Mouse (Mus musculus) embryo, embryonic 10.5 days (tissue): ENCODE results near the gene Pla2g7.

Source experiments
- DNase-seq: peaks from one replicate; pipeline ENCODE4 v3.0.0-alpha.2; 2015; ENCODE audit warnings: low spot score

Gene Pla2g7

DNA sequence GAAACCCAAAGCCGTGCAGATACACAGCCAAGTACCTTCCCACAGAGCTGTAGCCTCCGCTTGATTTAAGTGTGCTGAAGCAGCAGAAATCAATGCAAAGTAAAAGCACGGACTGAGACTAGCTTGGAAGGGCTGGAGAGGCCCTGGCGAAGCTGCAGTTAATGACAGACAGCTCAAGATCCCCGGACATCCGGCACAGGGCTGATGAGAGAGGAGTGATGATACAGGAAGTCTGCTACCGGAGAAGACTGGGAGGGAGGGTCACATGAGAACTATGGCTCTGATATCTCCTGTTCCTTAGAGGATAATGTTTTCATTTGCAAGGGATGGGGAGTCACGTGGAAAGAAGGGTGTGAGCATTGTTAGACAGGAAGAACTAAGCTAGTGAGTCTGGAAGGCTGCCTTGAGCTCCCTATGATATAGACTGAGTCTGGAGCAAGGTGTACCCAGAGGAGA, 13.1 kb downstream of the Pla2g7 start:
- peak; percentile 53 for DNase-seq

- DNase-seq, result no peak
These were observed 16.9 kb downstream of the Pla2g7 start for GRCm38 (mm10) chr17:43584771-43585170.

DNA sequence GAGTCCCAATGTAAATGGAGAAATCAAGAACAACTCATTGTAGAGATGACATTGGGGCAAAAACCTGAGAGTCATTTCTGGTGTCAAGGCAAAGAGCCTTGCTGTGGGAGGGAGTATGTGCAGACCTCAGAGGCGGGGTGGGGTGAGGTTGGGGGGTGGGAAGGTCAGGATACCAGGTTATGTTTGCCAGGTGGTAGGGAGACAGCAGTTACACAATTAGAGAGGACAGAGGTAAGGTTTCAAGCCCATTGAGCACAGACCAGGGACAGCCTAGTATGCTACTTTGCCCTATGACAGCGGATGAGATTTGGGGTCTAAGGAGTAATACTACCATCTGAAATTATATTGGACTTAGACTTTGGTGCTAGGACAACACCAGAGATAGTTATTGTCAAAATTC, 19.4 kb downstream of the Pla2g7 start:
- DNase-seq, result no peak

DNA sequence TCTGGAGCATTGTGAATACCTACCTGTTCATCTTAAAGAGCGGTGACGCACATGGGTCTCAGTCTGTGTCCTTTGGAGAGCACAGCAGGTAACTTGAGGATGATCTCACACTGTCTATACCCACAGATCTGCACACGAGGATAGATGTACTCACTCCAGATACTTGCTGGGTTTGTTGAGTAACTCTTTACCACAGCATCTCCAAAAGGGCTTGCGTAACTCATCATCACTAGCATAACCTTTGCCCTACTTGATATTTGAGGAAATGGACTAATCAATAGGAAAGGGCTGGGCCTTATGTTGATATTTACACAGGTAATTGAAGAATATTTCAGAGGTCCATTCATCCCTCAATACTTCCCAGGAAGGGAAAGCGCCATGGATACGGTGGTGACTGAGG, 21.9 kb downstream of the Pla2g7 start:
- DNase-seq, result no peak

DNA sequence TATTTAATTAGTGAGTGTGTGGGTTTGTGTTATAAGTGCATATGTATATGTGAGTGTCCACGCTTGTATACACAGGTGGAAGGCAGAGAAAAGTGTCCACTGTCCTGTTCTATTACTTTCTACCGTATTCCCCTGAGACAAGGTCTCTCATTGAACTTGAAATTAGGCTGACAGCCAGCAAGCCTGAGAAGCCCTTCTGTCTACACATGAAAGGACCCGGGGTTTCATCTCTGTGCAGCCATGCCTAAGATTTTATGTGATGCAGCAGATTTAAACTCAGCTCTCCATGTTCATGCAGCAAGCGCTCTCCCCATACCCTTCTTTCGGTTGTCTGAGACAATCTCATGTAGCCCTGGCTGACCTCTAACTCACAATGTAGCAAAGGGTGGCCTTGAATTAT, 22.6 kb downstream of the Pla2g7 start:
- no peak for DNase-seq

DNA sequence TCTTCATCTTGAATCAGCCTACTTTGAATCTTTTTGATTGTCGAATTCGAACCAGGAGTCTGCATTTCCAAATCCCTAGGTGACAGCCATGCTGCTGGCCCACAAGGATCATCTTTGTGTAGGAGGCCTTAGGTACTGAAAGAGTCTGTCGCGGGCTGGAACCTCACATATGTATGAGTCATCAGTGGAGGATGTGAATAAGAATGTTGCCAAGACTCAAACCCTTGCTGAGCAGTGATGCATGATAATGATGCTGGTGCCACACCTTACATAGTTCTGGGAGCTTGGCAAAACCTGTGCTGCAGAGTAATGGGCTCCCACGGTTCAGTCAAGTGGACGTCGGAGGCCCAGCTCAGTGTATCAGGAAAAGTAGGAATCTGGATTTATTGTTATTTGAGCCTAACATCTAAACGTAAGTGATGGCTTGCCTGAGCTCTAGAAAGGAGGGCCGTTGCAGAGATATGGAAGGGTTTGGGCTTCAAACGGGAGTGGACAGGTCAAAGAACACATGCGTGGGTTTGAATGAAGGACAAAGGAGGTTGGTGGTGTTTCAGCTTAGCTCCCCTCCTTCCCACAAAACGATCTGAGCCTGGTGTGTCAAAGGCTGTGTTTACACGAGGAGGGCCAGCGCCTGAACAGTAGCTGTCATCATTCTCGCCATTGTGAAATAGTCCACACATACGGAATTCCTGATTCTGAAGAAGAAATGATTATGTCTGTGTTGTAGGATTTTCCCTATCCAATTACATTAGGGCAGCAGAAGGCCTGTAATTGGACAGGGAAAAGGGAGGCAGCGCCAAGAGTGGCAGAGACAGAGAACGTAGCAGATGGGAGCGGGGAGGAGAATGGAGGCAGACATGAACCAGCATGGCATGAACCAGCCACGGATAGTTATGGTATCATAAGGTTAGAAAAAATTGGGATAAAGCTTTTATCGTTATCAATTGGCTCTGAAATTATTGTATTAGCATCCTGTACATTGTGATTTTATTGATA, 24.7 kb downstream of the Pla2g7 start:
- DNase-seq, result no peak

DNA sequence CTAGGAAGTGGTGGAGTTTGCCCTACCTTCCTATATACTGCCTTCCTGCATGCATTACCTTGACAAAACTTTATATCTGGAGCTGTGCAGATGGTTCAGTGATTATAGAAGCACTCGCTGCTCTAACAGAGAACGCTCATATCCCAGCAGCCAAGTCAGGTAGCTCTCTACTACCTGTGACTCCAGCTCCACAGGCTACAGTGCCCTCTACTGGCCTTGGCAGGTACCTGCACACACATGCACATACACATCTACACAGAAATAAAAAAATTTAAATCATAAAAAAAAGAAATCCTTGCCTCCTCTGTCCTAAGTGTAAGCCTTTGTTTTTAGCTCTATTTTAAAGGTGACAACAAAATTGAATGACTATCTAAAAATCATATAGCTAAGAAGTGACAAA, 29.8 kb downstream of the Pla2g7 start:
- no peak for DNase-seq

GRCm38 (mm10) chr17:43598706-43599105, 30.8 kb downstream of the Pla2g7 start:
- DNase-seq, result no peak

DNA sequence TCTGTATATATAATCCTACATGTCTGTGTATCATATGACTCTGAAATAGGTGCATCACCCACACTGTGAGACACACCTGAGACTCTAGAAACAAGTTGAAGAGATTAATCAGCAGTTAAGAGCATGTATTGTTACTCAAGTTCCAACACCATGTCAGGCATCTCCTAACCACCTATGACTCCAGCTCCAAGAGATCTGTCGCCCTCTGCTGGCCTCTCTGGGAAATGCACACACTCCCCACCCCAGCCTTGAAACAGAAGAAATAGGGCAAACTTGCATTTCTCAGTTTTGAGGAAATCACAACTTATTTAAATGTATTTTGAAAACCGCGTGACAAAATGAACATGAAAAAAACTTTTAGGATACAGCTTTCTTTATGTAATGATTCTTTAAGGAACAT, 38.8 kb downstream of the Pla2g7 start:
- peak; percentile 86 for DNase-seq

DNA sequence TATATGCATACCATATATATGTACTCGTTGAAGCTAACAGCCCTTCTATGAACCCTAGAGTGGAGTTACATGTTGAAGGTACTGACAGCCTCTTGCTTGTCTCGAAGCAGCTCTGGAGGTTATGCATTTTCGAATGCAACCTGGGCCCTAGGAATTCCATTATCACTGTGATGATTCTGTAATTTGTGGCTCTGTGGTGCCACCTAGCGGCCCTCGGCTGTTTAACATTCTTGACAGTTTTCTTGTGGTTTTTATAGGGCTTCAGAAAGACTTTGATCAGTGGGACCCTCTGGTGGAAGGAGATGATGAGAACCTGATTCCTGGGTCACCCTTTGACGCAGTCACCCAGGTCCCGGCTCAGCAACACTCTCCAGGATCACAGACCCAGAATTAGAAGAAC, 43.7 kb downstream of the Pla2g7 start:
- peak; percentile 90 for DNase-seq

GRCm38 (mm10) chr17:43612221-43612620, 44.3 kb downstream of the Pla2g7 start:
- DNase-seq, result no peak

DNA sequence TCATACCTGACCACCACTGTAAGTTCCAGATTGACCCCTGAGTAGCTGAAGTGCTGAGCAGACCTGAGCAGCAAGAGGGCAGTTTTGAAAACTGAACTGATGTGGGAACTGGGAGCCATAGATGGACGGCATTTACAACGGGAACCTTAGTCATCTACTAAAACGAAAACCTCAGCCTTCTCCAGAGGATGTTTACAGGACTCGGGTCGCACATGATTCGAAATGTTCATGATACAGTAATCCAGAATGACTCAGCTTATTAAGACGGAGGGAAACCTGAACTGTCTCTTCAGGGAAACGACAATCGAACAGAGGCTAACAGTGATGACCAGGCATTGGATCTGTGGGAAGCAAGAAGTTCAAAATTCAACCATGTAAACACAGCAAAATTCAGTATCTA, 51.3 kb downstream of the Pla2g7 start:
- no peak for DNase-seq

- no peak for DNase-seq
These were observed 54.2 kb downstream of the Pla2g7 start for GRCm38 (mm10) chr17:43622076-43622475.

DNA sequence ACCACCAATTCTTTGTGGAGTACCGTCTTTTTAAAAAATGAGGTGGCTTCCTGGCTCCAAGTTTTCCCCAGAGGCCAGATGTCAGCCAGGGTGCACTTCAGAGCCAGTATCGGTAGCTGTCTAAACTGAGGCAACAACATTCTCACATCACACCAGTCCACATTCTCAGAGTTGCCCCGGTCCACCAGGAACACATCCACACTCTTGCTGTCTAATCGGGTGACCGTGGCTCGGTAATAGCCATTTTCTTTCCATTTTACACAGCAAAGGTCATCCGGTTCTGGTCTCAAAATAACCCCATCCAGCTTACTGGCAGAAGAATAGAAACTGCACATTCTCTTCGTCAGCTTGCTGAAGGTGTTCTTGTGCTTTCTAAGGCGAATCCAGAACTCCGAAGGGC, 60.3 kb downstream of the Pla2g7 start:
- no peak for DNase-seq

DNA sequence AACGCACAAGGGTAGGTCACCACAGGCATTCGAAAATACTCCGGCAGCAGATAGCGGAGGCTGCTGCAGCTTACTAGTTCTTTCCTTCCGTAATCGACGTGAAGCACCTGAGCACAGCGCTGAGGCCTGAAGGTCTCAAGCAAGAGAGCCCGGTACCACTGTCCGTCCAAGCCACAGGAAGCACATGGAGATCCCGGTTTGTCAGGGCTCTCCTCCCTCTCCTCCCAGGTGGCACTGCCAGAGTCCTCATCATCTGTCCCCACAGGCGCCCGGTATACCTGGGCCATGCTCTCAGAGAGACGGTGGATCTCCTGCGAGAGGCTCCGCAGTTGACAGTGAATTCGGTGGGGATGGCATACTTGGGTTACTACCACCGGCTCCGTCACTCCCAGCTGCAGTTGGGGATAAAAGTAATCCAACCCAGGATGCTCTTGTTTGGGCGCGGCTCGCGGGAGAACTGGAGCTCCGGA, 61.2 kb downstream of the Pla2g7 start:
- no peak for DNase-seq

GRCm38 (mm10) chr17:43629496-43630426, 61.9 kb downstream of the Pla2g7 start, which contains the start of gene Tdrd6:
Tdrd6 (minus strand) TSS chr17:43630299.
- peak; percentile 24 for DNase-seq

- no peak for DNase-seq
These were observed 62.5 kb downstream of the Pla2g7 start for GRCm38 (mm10) chr17:43630427-43630760.

GRCm38 (mm10) chr17:43637146-43637545, 69.2 kb downstream of the Pla2g7 start:
- no peak for DNase-seq

GRCm38 (mm10) chr17:43640825-43641224, 72.9 kb downstream of the Pla2g7 start:
- DNase-seq, result no peak

- DNase-seq, result no peak
These were observed 75.3 kb downstream of the Pla2g7 start for GRCm38 (mm10) chr17:43643191-43643590.

DNA sequence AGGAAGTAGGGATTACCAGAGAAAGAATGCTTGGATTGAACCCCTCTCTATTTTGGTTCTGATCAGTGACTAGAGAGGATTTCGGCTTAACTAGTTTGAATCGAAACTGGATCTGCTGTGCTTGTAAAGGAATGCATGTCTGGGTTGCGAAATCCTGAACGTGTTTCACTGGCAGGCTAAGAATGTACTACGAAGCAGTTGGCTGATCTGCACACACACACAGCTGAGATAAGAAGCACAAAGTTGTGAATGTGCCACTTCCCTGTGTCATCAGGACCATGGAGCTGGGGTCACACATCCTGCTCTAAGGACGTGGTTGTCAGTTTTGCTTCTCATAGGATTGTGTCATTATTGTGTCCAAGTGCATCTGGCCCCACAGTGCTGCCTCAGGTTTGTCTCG, 76.5 kb downstream of the Pla2g7 start:
- DNase-seq, result no peak

GRCm38 (mm10) chr17:43645136-43645535, 77.2 kb downstream of the Pla2g7 start:
- DNase-seq, result no peak

- DNase-seq, result peak; percentile 13
These were observed 79.0 kb downstream of the Pla2g7 start for GRCm38 (mm10) chr17:43646925-43647324.
